8 mouse cellular contexts compared by ENCODE assay signal in genomic region chr7:112535408-112535921, GRCm38 (mm10).
DNase-seq lines count a peak whose midpoint lies in the region; ATAC-seq lines count a peak whose summit lies in the region.

No protein-coding gene starts in this region.

- H3K4me1 ChIP-seq in hindbrain, embryonic 14.5 days (replicated peaks; ENCODE audit: control insufficient read depth, insufficient read depth, low read length): peaks cover 13% of the 10 kb centered on the region
- peaks cover 23% of the 10 kb centered on the region for H3K4me1 ChIP-seq in limb, embryonic 13.5 days
- peaks cover 21% of the 10 kb centered on the region for H3K4me1 ChIP-seq in neural tube, embryonic 15.5 days

- H3K27ac ChIP-seq in hindbrain, embryonic 14.5 days: peak overlapping the region; percentile 77
- peak overlapping the region; percentile 76 for H3K27ac ChIP-seq in limb, embryonic 13.5 days
- peak overlapping the region; percentile 80 for H3K27ac ChIP-seq in neural tube, embryonic 15.5 days (replicated peaks)

- no peak overlapping the region for H3K4me3 ChIP-seq in hindbrain, embryonic 14.5 days (replicated peaks; ENCODE audit: low read length)
- no peak overlapping the region for H3K4me3 ChIP-seq in limb, embryonic 13.5 days
- H3K4me3 ChIP-seq in neural tube, embryonic 15.5 days (replicated peaks): no peak overlapping the region

- 6% methylated on average over 16 of the region's 16 CpGs for WGBS in hindbrain, embryonic 14.5 days
- 25% methylated on average over 16 of the region's 16 CpGs for WGBS in limb, embryonic 13.5 days
- WGBS in neural tube, embryonic 15.5 days: 5% methylated on average over 16 of the region's 16 CpGs

- peak overlapping the region; percentile 17; the same call in 1 of the 2 replicates for H3K4me2 ChIP-seq in hindbrain, embryonic 14.5 days (replicated peaks)
- H3K4me2 ChIP-seq in limb, embryonic 13.5 days (replicated peaks): peak overlapping the region; percentile 16; the same call in 1 of the 2 replicates
- peak overlapping the region; percentile 30 for H3K4me2 ChIP-seq in neural tube, embryonic 15.5 days

- peak; percentile 53 for DNase-seq in ES-CJ7 (ENCODE audit: low read depth, low spot score)
- DNase-seq in embryo, embryonic 10 days (ENCODE audit: low spot score): peak; percentile 43
- DNase-seq in gastrocnemius, adult 8-10 months (ENCODE audit: low spot score in 2 of 2): peak; percentile 60 to 78
- peak; percentile 65 for DNase-seq in hindbrain, embryonic 14.5 days (ENCODE audit: low spot score)
- peak; percentile 47 for DNase-seq in urinary bladder, postnatal 25 days (ENCODE audit: low spot score)
- no peak for DNase-seq in thymus, postnatal 0 days (ENCODE audit: low spot score)

- H3K9me3 ChIP-seq in hindbrain, embryonic 14.5 days (ENCODE audit: control insufficient read depth, low read length): no peaks in the 10 kb centered on the region
- no peaks in the 10 kb centered on the region for H3K9me3 ChIP-seq in limb, embryonic 13.5 days
- H3K9me3 ChIP-seq in neural tube, embryonic 15.5 days (replicated peaks): no peaks in the 10 kb centered on the region

- H3K36me3 ChIP-seq in hindbrain, embryonic 14.5 days (replicated peaks; ENCODE audit: control insufficient read depth, insufficient read depth): no peaks in the 10 kb centered on the region
- no peaks in the 10 kb centered on the region for H3K36me3 ChIP-seq in limb, embryonic 13.5 days
- no peaks in the 10 kb centered on the region for H3K36me3 ChIP-seq in neural tube, embryonic 15.5 days

- peak; percentile 79; the same call in 1 of the 2 replicates for ATAC-seq in hindbrain, embryonic 14.5 days (ENCODE audit: low FRiP score)
- peak; percentile 94 for ATAC-seq in limb, embryonic 13.5 days (ENCODE audit: low FRiP score, low read depth)
- peak; percentile 85 for ATAC-seq in neural tube, embryonic 15.5 days (ENCODE audit: low FRiP score)

- peak overlapping the region; percentile 40; the same call in 1 of the 2 replicates for H3K9ac ChIP-seq in hindbrain, embryonic 14.5 days
- peak overlapping the region; percentile 9; the same call in 1 of the 2 replicates for H3K9ac ChIP-seq in limb, embryonic 13.5 days
- peak overlapping the region; percentile 10; the same call in 1 of the 2 replicates for H3K9ac ChIP-seq in neural tube, embryonic 15.5 days (replicated peaks)

- no peaks in the 10 kb centered on the region for H3K27me3 ChIP-seq in hindbrain, embryonic 14.5 days (ENCODE audit: control insufficient read depth, insufficient read depth, low read length)
- H3K27me3 ChIP-seq in limb, embryonic 13.5 days: no peaks in the 10 kb centered on the region
- no peaks in the 10 kb centered on the region for H3K27me3 ChIP-seq in neural tube, embryonic 15.5 days (replicated peaks)
